Mouse (Mus musculus) E14TG2a.4 (cell line): Measurements from ENCODE around the gene 5730522E02Rik.

Experiments
- CTCF ChIP-seq: conservative IDR thresholded peaks from 2 replicates; pipeline ENCODE4 v1.5.1; 2014; ENCODE audit warnings: low read length
- NANOG ChIP-seq: IDR thresholded peaks from 2 replicates; pipeline ENCODE4 v1.6.1; 2014; ENCODE audit warnings: borderline replicate concordance, low read length, mixed read lengths

GRCm38 (mm10) chr11:26130911-26131310 is 79.7 kb downstream of the 5730522E02Rik start:
- no peak for TF ChIP-seq CTCF
- no peak for TF ChIP-seq NANOG
